Comparison of ENCODE assay signal across 8 mouse cellular contexts in genomic region chr13:12537971-12538370, GRCm38 (mm10). TPM values are rescaled to one million over a fixed set of nuclear protein-coding genes. Genes with fewer than 3 reads are reported as not detected.
DNase-seq lines count a peak whose midpoint lies in the region; ATAC-seq lines count a peak whose summit lies in the region.

No protein-coding gene starts in this region.

- H3K36me3 ChIP-seq in forebrain, embryonic 11.5 days (ENCODE audit: control insufficient read depth, insufficient read depth, low read length), result no peaks in the 10 kb centered on the region
- H3K36me3 ChIP-seq in forebrain, embryonic 10.5 days (replicated peaks), result no peaks in the 10 kb centered on the region
- no peaks in the 10 kb centered on the region for H3K36me3 ChIP-seq in neural tube, embryonic 15.5 days

- no peaks in the 10 kb centered on the region for H3K27me3 ChIP-seq in forebrain, embryonic 11.5 days (ENCODE audit: control insufficient read depth, insufficient read depth, low read length)
- H3K27me3 ChIP-seq in forebrain, embryonic 10.5 days (ENCODE audit: poor library complexity, severe bottlenecking), result peaks cover 12% of the 10 kb centered on the region
- 0 out of 2 replicates have a peak, but pooled peaks cover 2% of the 10 kb centered on the region for H3K27me3 ChIP-seq in neural tube, embryonic 15.5 days (replicated peaks)

- no peak overlapping the region for H3K4me2 ChIP-seq in forebrain, embryonic 11.5 days (ENCODE audit: low read depth, low read length, severe bottlenecking)
- no peak overlapping the region for H3K4me2 ChIP-seq in neural tube, embryonic 15.5 days

- 80% methylated on average over 6 of the region's 6 CpGs for WGBS in forebrain, embryonic 11.5 days
- WGBS in forebrain, embryonic 10.5 days, result 79% methylated on average over 6 of the region's 6 CpGs
- WGBS in neural tube, embryonic 15.5 days, result 79% methylated on average over 6 of the region's 6 CpGs

- no peak overlapping the region for H3K4me3 ChIP-seq in forebrain, embryonic 11.5 days (ENCODE audit: low read depth, low read length)
- no peak overlapping the region for H3K4me3 ChIP-seq in forebrain, embryonic 10.5 days
- H3K4me3 ChIP-seq in neural tube, embryonic 15.5 days (replicated peaks), result no peak overlapping the region

- no peak overlapping the region for H3K9ac ChIP-seq in forebrain, embryonic 11.5 days (ENCODE audit: low read length)
- no peak overlapping the region for H3K9ac ChIP-seq in neural tube, embryonic 15.5 days (replicated peaks)

- no peaks in the 10 kb centered on the region for H3K4me1 ChIP-seq in forebrain, embryonic 11.5 days (replicated peaks; ENCODE audit: control insufficient read depth, insufficient read depth, low read length)
- peaks cover 21% of the 10 kb centered on the region for H3K4me1 ChIP-seq in forebrain, embryonic 10.5 days
- peaks cover 21% of the 10 kb centered on the region for H3K4me1 ChIP-seq in neural tube, embryonic 15.5 days

- H3K9me3 ChIP-seq in forebrain, embryonic 11.5 days (ENCODE audit: control insufficient read depth, low read length), result no peaks in the 10 kb centered on the region
- H3K9me3 ChIP-seq in forebrain, embryonic 10.5 days, result peaks cover 3% of the 10 kb centered on the region; the same call in 1 of the 2 replicates
- no peaks in the 10 kb centered on the region for H3K9me3 ChIP-seq in neural tube, embryonic 15.5 days (replicated peaks)

- no peak overlapping the region for H3K27ac ChIP-seq in forebrain, embryonic 11.5 days (ENCODE audit: low read depth, low read length)
- no peak overlapping the region for H3K27ac ChIP-seq in forebrain, embryonic 10.5 days
- H3K27ac ChIP-seq in neural tube, embryonic 15.5 days (replicated peaks), result no peak overlapping the region

- ATAC-seq in forebrain, embryonic 11.5 days (replicated peaks; ENCODE audit: low FRiP score), result no peak
- ATAC-seq in neural tube, embryonic 15.5 days (ENCODE audit: low FRiP score), result no peak

- DNase-seq in forebrain, embryonic 11.5 days (ENCODE audit: low spot score), result peak; percentile 53
- no peak for DNase-seq in forebrain, embryonic 10.5 days (ENCODE audit: extremely low spot score, low spot score)
- DNase-seq in right cerebral cortex, postnatal 14 days, result peak; percentile 62
- no peak for DNase-seq in right cerebral cortex, adult 18-20 months
- peak; percentile 7 for DNase-seq in c-Kit-positive CD71-positive TER-119-negative erythroid progenitor cells, embryonic 14.5 days (ENCODE audit: low read depth)
- peak; percentile 26 for DNase-seq in left cerebral cortex, postnatal 4 days
- DNase-seq in spleen, postnatal 10 days (ENCODE audit: low spot score in 2 of 2), result peak; percentile 30 to 79

- intact Hi-C loops in left cerebral cortex, postnatal 4 days (cut with DNase I), result no loop called here

RNA-seq across cellular contexts. Expression of gene Edaradd, which starts 17.7 kb away (rescaled TPM):
- 1.5 and 1.8 TPM in 2 replicates for polyA plus RNA-seq in forebrain, embryonic 11.5 days (2014; fragmentation: Nextera tagmentation; extraction: Ambion mirVana)
- 2.0 and 2.3 TPM in 2 replicates for polyA plus RNA-seq in forebrain, embryonic 10.5 days (2016; fragmentation: Nextera tagmentation; extraction: Ambion mirVana)
- total RNA-seq in left cerebral cortex, postnatal 4 days (2021), result 1 to 10 TPM; 2.6 to 3.4 TPM
- polyA plus RNA-seq in neural tube, embryonic 15.5 days (2015; fragmentation: Nextera tagmentation; extraction: Ambion mirVana), result 1.8 and 3.9 TPM in 2 replicates

RNA-seq across cellular contexts. Expression of gene Ero1lb, which starts 27.7 kb away (rescaled TPM):
- 11.7 and 12.0 TPM in 2 replicates for polyA plus RNA-seq in forebrain, embryonic 11.5 days (2014; fragmentation: Nextera tagmentation; extraction: Ambion mirVana)
- 8.2 and 8.5 TPM in 2 replicates for polyA plus RNA-seq in forebrain, embryonic 10.5 days (2016; fragmentation: Nextera tagmentation; extraction: Ambion mirVana)
- 1 to 10 TPM; 5.4 to 6.3 TPM for total RNA-seq in left cerebral cortex, postnatal 4 days (2021)
- 17.6 and 17.9 TPM in 2 replicates for polyA plus RNA-seq in neural tube, embryonic 15.5 days (2015; fragmentation: Nextera tagmentation; extraction: Ambion mirVana)

Comparison
In these comparisons a context has a peak if more than half of its experiments do, and no peak if none do; other contexts are left out.
1. DNase-seq: peak in forebrain, embryonic 11.5 days (single experiment), right cerebral cortex, postnatal 14 days (single experiment), c-Kit-positive CD71-positive TER-119-negative erythroid progenitor cells, embryonic 14.5 days (single experiment), left cerebral cortex, postnatal 4 days (single experiment) and spleen, postnatal 10 days (2 of 2); none in forebrain, embryonic 10.5 days (single experiment) and right cerebral cortex, adult 18-20 months (single experiment).